Comparison of ENCODE assay signal across 13 mouse cellular contexts in the genomic region with DNA sequence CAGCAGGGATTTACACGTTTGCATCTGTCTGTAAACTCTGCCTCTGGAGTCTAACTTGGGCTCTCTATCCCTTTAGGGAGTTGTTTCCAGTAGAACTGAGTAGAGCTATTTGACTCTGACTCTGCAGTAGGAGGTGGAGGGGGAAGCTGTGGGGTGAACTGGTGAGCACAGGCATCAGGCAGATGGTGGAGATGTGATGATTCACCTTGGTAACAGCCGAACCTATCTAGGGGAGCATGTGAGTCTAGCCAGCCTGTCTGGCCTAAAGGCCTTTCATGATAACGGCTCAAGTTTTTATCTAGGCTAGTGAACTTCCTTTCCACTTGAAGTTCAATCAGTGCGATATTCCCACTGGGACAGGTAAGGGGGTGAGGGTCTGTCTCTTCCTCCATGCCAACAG. TPM values are rescaled to one million over a fixed set of nuclear protein-coding genes. Genes with fewer than 3 reads are reported as not detected.
DNase-seq lines count a peak whose midpoint lies in the region; ATAC-seq and TF ChIP-seq lines count a peak whose summit lies in the region.
"Had no signal": no experiment of that assay in that cellular context is flagged by ENCODE, and none has a peak within 500 bp of the region (broad histone marks: within the 10 kb centered on the region; RNA-seq: fewer than 3 reads in every experiment).

No protein-coding gene starts in this region.

- 45% methylated on average over 4 of the region's 4 CpGs for WGBS in cerebellum, adult 2 months
- WGBS in thymus, adult 2 months, result 47% methylated on average over 4 of the region's 4 CpGs
- WGBS in intestine, postnatal 0 days, result 57% methylated on average over 4 of the region's 4 CpGs

- no peaks in the 10 kb centered on the region for H3K9me3 ChIP-seq in intestine, postnatal 0 days (ENCODE audit: control insufficient read depth)
- H3K9me3 ChIP-seq: limb, embryonic 15.5 days; megakaryocyte, embryonic 14.5 days had no signal

- ATAC-seq in intestine, postnatal 0 days, result no peak

- peak; percentile 46 to 77 for DNase-seq in cerebellum, adult 2 months
- DNase-seq in cerebellum, postnatal 14 days, result no peak
- no peak for DNase-seq in thymus, adult 2 months
- DNase-seq in thymus, postnatal 36 days, result no peak
- DNase-seq in T-cell, adult 2 months (ENCODE audit: low spot score), result peak; percentile 64
- peak; percentile 68 for DNase-seq in naive thymus-derived CD4-positive, alpha-beta T cell, adult 2 months (ENCODE audit: low read depth)
- no peak for DNase-seq in urinary bladder, postnatal 10 days (ENCODE audit: low spot score)
- DNase-seq: lung, adult 2 months had no signal

- H3K27ac ChIP-seq in cerebellum, adult 2 months (ENCODE audit: insufficient read depth, low read length), result no peak overlapping the region
- H3K27ac ChIP-seq in thymus, adult 2 months (ENCODE audit: control insufficient read depth, insufficient read depth, low read length), result peak overlapping the region; percentile 27
- no peak overlapping the region for H3K27ac ChIP-seq in intestine, postnatal 0 days (ENCODE audit: low read depth, low read length)
- H3K27ac ChIP-seq: limb, embryonic 15.5 days; stomach, postnatal 0 days had no signal

- H3K27me3 ChIP-seq in cerebellum, adult 2 months (ENCODE audit: control insufficient read depth, insufficient read depth, low read length), result no peaks in the 10 kb centered on the region
- no peaks in the 10 kb centered on the region for H3K27me3 ChIP-seq in thymus, adult 2 months (ENCODE audit: control insufficient read depth, insufficient read depth, low read length)
- no peaks in the 10 kb centered on the region for H3K27me3 ChIP-seq in intestine, postnatal 0 days (replicated peaks; ENCODE audit: control insufficient read depth, insufficient read depth, low read length)
- H3K27me3 ChIP-seq: CH12.LX; limb, embryonic 15.5 days; megakaryocyte, embryonic 14.5 days had no signal

- H3K36me3 ChIP-seq in thymus, adult 2 months (ENCODE audit: control insufficient read depth, insufficient read depth, low read length), result no peaks in the 10 kb centered on the region
- H3K36me3 ChIP-seq in intestine, postnatal 0 days (ENCODE audit: control insufficient read depth, insufficient read depth), result no peaks in the 10 kb centered on the region
- H3K36me3 ChIP-seq: limb, embryonic 15.5 days had no signal

- no peak for TF ChIP-seq CTCF in cerebellum, adult 2 months (IDR thresholded peaks at IDR 0.05; ENCODE audit: borderline replicate concordance, insufficient read depth, low read depth, low read length)
- TF ChIP-seq CTCF in thymus, adult 2 months (IDR thresholded peaks at IDR 0.05; ENCODE audit: borderline replicate concordance, control insufficient read depth, extremely low read depth, insufficient read depth, low read length, poor library complexity), result no peak
- TF ChIP-seq CTCF in intestine, postnatal 0 days (IDR thresholded peaks at IDR 0.05; ENCODE audit: low read depth), result no peak

- H3K9ac ChIP-seq in intestine, postnatal 0 days (ENCODE audit: low read depth, low read length), result no peak overlapping the region
- H3K9ac ChIP-seq: limb, embryonic 15.5 days had no signal

- peaks cover 8% of the 10 kb centered on the region; the same call in 1 of the 2 replicates for H3K4me1 ChIP-seq in cerebellum, adult 2 months (ENCODE audit: control insufficient read depth, insufficient read depth, low read length)
- peaks cover 57% of the 10 kb centered on the region for H3K4me1 ChIP-seq in thymus, adult 2 months (replicated peaks; ENCODE audit: control insufficient read depth, insufficient read depth, low read length)
- 0 out of 2 replicates have a peak, but pooled peaks cover 2% of the 10 kb centered on the region for H3K4me1 ChIP-seq in intestine, postnatal 0 days (replicated peaks; ENCODE audit: control insufficient read depth, insufficient read depth, low read length)

- TF ChIP-seq POLR2A in cerebellum, adult 2 months (IDR thresholded peaks at IDR 0.05; ENCODE audit: borderline replicate concordance, insufficient read depth, low read length), result no peak
- TF ChIP-seq POLR2A in thymus, adult 2 months (IDR thresholded peaks at IDR 0.05; ENCODE audit: control insufficient read depth, extremely low read depth, insufficient read depth, low read length, poor library complexity), result no peak

- no peak overlapping the region for H3K4me3 ChIP-seq in cerebellum, adult 2 months (replicated peaks; ENCODE audit: insufficient read depth, low read depth, low read length)
- no peak overlapping the region for H3K4me3 ChIP-seq in thymus, adult 2 months (ENCODE audit: control insufficient read depth, insufficient read depth, low read length)
- H3K4me3 ChIP-seq in intestine, postnatal 0 days (ENCODE audit: low read depth, low read length), result no peak overlapping the region
- H3K4me3 ChIP-seq: limb, embryonic 15.5 days; megakaryocyte, embryonic 14.5 days had no signal

- no peak overlapping the region for H3K4me2 ChIP-seq in intestine, postnatal 0 days (replicated peaks; ENCODE audit: low read depth)
- H3K4me2 ChIP-seq: limb, embryonic 15.5 days had no signal

RNA-seq across cellular contexts. Expression of a gene that starts 34.7 kb away (rescaled TPM):
- polyA plus RNA-seq in cerebellum, adult 2 months (2012; rRNA removed), result 22.0 and 22.3 TPM in 2 replicates
- polyA plus RNA-seq in thymus, adult 2 months (2012; rRNA removed), result 38.7 and 50.4 TPM in 2 replicates
- polyA plus RNA-seq in intestine, postnatal 0 days (2015; fragmentation: Nextera tagmentation; extraction: Ambion mirVana), result 4.8 and 4.9 TPM in 2 replicates

RNA-seq across cellular contexts. Expression of a gene that starts 44.3 kb away (rescaled TPM):
- polyA plus RNA-seq in cerebellum, adult 2 months (2012; rRNA removed), result 0.08 and 0.20 TPM in 2 replicates
- polyA plus RNA-seq in thymus, adult 2 months (2012; rRNA removed), result 7.7 and 9.9 TPM in 2 replicates
- polyA plus RNA-seq in intestine, postnatal 0 days (2015; fragmentation: Nextera tagmentation; extraction: Ambion mirVana), result 0.21 and 0.25 TPM in 2 replicates

Comparison
In these comparisons a context has a peak if more than half of its experiments do, and no peak if none do; other contexts are left out.
1. DNase-seq: peak in cerebellum, adult 2 months (2 of 2), T-cell, adult 2 months (single experiment) and naive thymus-derived CD4-positive, alpha-beta T cell, adult 2 months (single experiment); none in cerebellum, postnatal 14 days (0 of 2), thymus, adult 2 months (single experiment), thymus, postnatal 36 days (0 of 2) and urinary bladder, postnatal 10 days (single experiment).